Mouse (Mus musculus) Patski (cell line): ENCODE measurements around the gene Polr2b. TPM values are rescaled to one million over a fixed set of nuclear protein-coding genes. Genes with fewer than 3 reads are reported as not detected.

Source experiments
- ATAC-seq: fragments of 100-300 bp; one replicate; pipeline ENCODE4 v1.8.0; 2021
- CTCF ChIA-PET: fragments of 350-600 bp; sonication (Branson Sonifier 250); formaldehyde crosslinking; loops from one replicate; lab custom pipeline; 2022; ENCODE audit warnings: inconsistent platforms; lab: Charles Lee
- POLR2A ChIA-PET: fragments of 350-600 bp; sonication (Branson Sonifier 250); formaldehyde crosslinking; loops from one replicate; lab custom pipeline; 2022; ENCODE audit warnings: antibody characterized with exemption, inconsistent platforms; lab: Charles Lee
- DNase-seq: peaks from one replicate; pipeline ENCODE4 v3.0.0-alpha.2; 2011; ENCODE audit warnings: low read depth, low spot score
- H3K27me3 ChIP-seq: fragments of 371-371 bp; one replicate; pipeline ENCODE4 v1.5.1; 2021
- CTCF ChIP-seq: fragments of 100-300 bp; IDR thresholded peaks from one replicate; pipeline ENCODE4 v1.5.1; 2021
- in situ Hi-C: fragments of 300-500 bp; cut with MboI; formaldehyde crosslinking; loops from 3 replicates; pipeline ENCODE4 v1.11.1; 2018; ENCODE audit warnings: low pct_unique_long_range_greater_than_20kb, mixed read lengths
- polyA plus RNA-seq: library from polyadenylated mRNA; unstranded; gene quantifications from one replicate; pipeline ENCODE4 v1.2.3, GENCODE M21; 2021

Polr2b gene
- polyA plus RNA-seq, 1 experiment from 2014 or later = 75.3 TPM

- POLR2A ChIA-PET = interaction anchor here (0.6 to 2.2 kb wide), 2 partner anchors 9 to 24 kb away, joined by 3 to 11 read pairs; no protein-coding TSS in a partner anchor
- H3K27me3 ChIP-seq = no peaks in the 10 kb centered on the region
- TF ChIP-seq CTCF = no peak
- ATAC-seq = no peak
- CTCF ChIA-PET = interaction anchor here (1.3 to 9.7 kb wide), 5 partner anchors 13 to 33 kb away, joined by 5 to 94 read pairs (median 7); no protein-coding TSS in a partner anchor
- no peak for DNase-seq
- in situ Hi-C loops = no loop called here
These were observed 71.7 kb downstream of the Polr2b start for GRCm38 (mm10) chr5:77381686-77382085.

GRCm38 (mm10) chr5:77383799-77384554 is 74.0 kb downstream of the Polr2b start:
- ATAC-seq (peak; percentile 75), DNase-seq (peak; percentile 98)
- in situ Hi-C loops = no loop called here
- ChIA-PET CTCF (interaction anchor here (0.7 to 9.7 kb wide), 7 partner anchors 13 to 38 kb away, joined by 3 to 94 read pairs (median 12); partner anchors contain the start of gene Igfbp7), POLR2A (interaction anchor here (1.1 to 2.3 kb wide), 5 partner anchors 11 to 26 kb away, joined by 3 to 11 read pairs (median 7); no protein-coding TSS in a partner anchor)
- no peak for TF ChIP-seq CTCF
- H3K27me3 ChIP-seq = no peaks in the 10 kb centered on the region

GRCm38 (mm10) chr5:77384724-77385123 is 74.8 kb downstream of the Polr2b start:
- DNase-seq (peak; percentile 97), ATAC-seq (peak; percentile 57)
- CTCF ChIA-PET = interaction anchor here (0.7 to 9.7 kb wide), 8 partner anchors 12 to 39 kb away, joined by 3 to 94 read pairs (median 9); partner anchors contain the start of gene Igfbp7
- in situ Hi-C loops = no loop called here
- TF ChIP-seq CTCF = no peak
- H3K27me3 ChIP-seq = no peaks in the 10 kb centered on the region
- POLR2A ChIA-PET = interaction anchor here (0.8 to 2.3 kb wide), 6 partner anchors 12 to 51 kb away, joined by 3 to 11 read pairs (median 6); no protein-coding TSS in a partner anchor

- POLR2A ChIA-PET = interaction anchor here (0.8 to 2.8 kb wide), 7 partner anchors 13 to 50 kb away, joined by 3 to 11 read pairs (median 6); no protein-coding TSS in a partner anchor
These were observed 75.3 kb downstream of the Polr2b start for GRCm38 (mm10) chr5:77385221-77385620.

GRCm38 (mm10) chr5:77385900-77386595 is 76.1 kb downstream of the Polr2b start:
- POLR2A ChIA-PET = interaction anchor here (0.8 to 2.8 kb wide), 5 partner anchors 14 to 32 kb away, joined by 3 to 11 read pairs (median 7); no protein-coding TSS in a partner anchor
- TF ChIP-seq CTCF = no peak
- no peak for ATAC-seq
- in situ Hi-C loops = no loop called here
- CTCF ChIA-PET = interaction anchor here (0.7 to 9.7 kb wide), 9 partner anchors 9 to 31 kb away, joined by 3 to 94 read pairs (median 8); no protein-coding TSS in a partner anchor
- no peaks in the 10 kb centered on the region for H3K27me3 ChIP-seq
- DNase-seq = no peak

More at GRCm38 (mm10) chr5:77385221-77385620, 75.3 kb downstream of the Polr2b start:
- in situ Hi-C loops = no loop called here
- TF ChIP-seq CTCF = no peak
- CTCF ChIA-PET = interaction anchor here (1.4 to 9.7 kb wide), 7 partner anchors 10 to 30 kb away, joined by 5 to 94 read pairs (median 12); no protein-coding TSS in a partner anchor
- ATAC-seq (no peak), DNase-seq (no peak)
- no peaks in the 10 kb centered on the region for H3K27me3 ChIP-seq

- ChIA-PET CTCF (interaction anchor here (1.3 to 9.7 kb wide), 8 partner anchors 10 to 39 kb away, joined by 3 to 94 read pairs (median 7); no protein-coding TSS in a partner anchor), POLR2A (interaction anchor here (0.6 to 2.8 kb wide), 7 partner anchors 10 to 56 kb away, joined by 3 to 11 read pairs (median 6); no protein-coding TSS in a partner anchor)
- ATAC-seq (peak; percentile 29), DNase-seq (no peak)
- H3K27me3 ChIP-seq = no peaks in the 10 kb centered on the region
- TF ChIP-seq CTCF = peak; percentile 67
- in situ Hi-C loops = no loop called here
These were observed 76.9 kb downstream of the Polr2b start for GRCm38 (mm10) chr5:77386596-77387413.

- peak; percentile 11 for ATAC-seq
- POLR2A ChIA-PET = interaction anchor here (0.6 to 2.8 kb wide), 5 partner anchors 15 to 57 kb away, joined by 3 to 10 read pairs (median 4); no protein-coding TSS in a partner anchor
- in situ Hi-C loops = no loop called here
- no peak for DNase-seq
- no peaks in the 10 kb centered on the region for H3K27me3 ChIP-seq
- TF ChIP-seq CTCF = no peak
- CTCF ChIA-PET = interaction anchor here (1.3 to 9.7 kb wide), 5 partner anchors 16 to 40 kb away, joined by 3 to 94 read pairs (median 12); no protein-coding TSS in a partner anchor
These were observed 77.4 kb downstream of the Polr2b start for GRCm38 (mm10) chr5:77387414-77387704.

GRCm38 (mm10) chr5:77388359-77388758 is 78.4 kb downstream of the Polr2b start:
- ATAC-seq (no peak), DNase-seq (no peak)
- CTCF ChIA-PET = interaction anchor here (1.3 kb wide), 1 partner anchor 41 kb away, joined by 3 read pairs; no protein-coding TSS in a partner anchor
- no peak for TF ChIP-seq CTCF
- no peaks in the 10 kb centered on the region for H3K27me3 ChIP-seq
- in situ Hi-C loops = no loop called here
- POLR2A ChIA-PET = no interaction called here

GRCm38 (mm10) chr5:77390272-77390671 is 80.3 kb downstream of the Polr2b start:
- no peak for DNase-seq
- POLR2A ChIA-PET = no interaction called here
- CTCF ChIA-PET = no interaction called here
- no peaks in the 10 kb centered on the region for H3K27me3 ChIP-seq
- TF ChIP-seq CTCF = no peak
- in situ Hi-C loops = no loop called here
- no peak for ATAC-seq
